Mouse (Mus musculus) liver, embryonic 15.5 days (tissue): ENCODE data around the gene Retreg3. TPM values are rescaled to one million over a fixed set of nuclear protein-coding genes. Genes with fewer than 3 reads are reported as not detected.

Experiments used
- ATAC-seq: fragments of 200-750 bp; cut with Nextera tagmentation; 2 replicates; pipeline ENCODE4 v1.8.0; 2017; ENCODE audit warnings: moderate number of reproducible peaks, mild to moderate bottlenecking, moderate library complexity; ENCODE audit not compliant: insufficient read depth
- H3K27ac ChIP-seq: fragments of 300-500 bp; sonication (generic); replicated peaks from 2 replicates; pipeline ENCODE4 v1.5.1; 2015; ENCODE audit warnings: mild to moderate bottlenecking, inconsistent platforms
- H3K27me3 ChIP-seq: fragments of 300-500 bp; sonication (generic); 2 replicates; pipeline ENCODE4 v1.6.1; 2015; ENCODE audit warnings: mild to moderate bottlenecking, inconsistent platforms
- H3K36me3 ChIP-seq: fragments of 300-500 bp; sonication (generic); replicated peaks from 2 replicates; pipeline ENCODE4 v1.6.1; 2015; ENCODE audit warnings: moderate library complexity, mild to moderate bottlenecking, inconsistent platforms
- H3K4me1 ChIP-seq: fragments of 300-500 bp; sonication (generic); replicated peaks from 2 replicates; pipeline ENCODE4 v1.6.1; 2015; ENCODE audit warnings: inconsistent platforms
- H3K4me2 ChIP-seq: fragments of 300-500 bp; sonication (generic); 2 replicates; pipeline ENCODE4 v1.6.1; 2015; ENCODE audit warnings: moderate library complexity, mild to moderate bottlenecking, inconsistent platforms
- H3K4me3 ChIP-seq: fragments of 300-500 bp; sonication (generic); replicated peaks from 2 replicates; pipeline ENCODE4 v1.5.1; 2015; ENCODE audit warnings: mild to moderate bottlenecking, inconsistent platforms
- H3K9ac ChIP-seq: fragments of 300-500 bp; sonication (generic); 2 replicates; pipeline ENCODE4 v1.6.1; 2015; ENCODE audit warnings: moderate library complexity, mild to moderate bottlenecking, inconsistent platforms
- H3K9me3 ChIP-seq: fragments of 300-500 bp; sonication (generic); replicated peaks from 2 replicates; pipeline ENCODE4 v1.6.1; 2016; ENCODE audit warnings: inconsistent platforms
- WGBS: fragments of 180-500 bp; shearing (Covaris S2); methylation state at CpG from one replicate; pipeline ENCODE4 v1.1.7; 2015; ENCODE audit warnings: mixed read lengths; ENCODE audit not compliant: insufficient replicate concordance; 5-methylcytosine and 5-hydroxymethylcytosine counted together
- polyA plus RNA-seq: library from polyadenylated mRNA; unstranded; fragments of >200 nt; fragmentation: Nextera tagmentation; extraction: Ambion mirVana; gene quantifications from 2 replicates; pipeline ENCODE4 v1.2.1, GENCODE M21; 2015

Retreg3 gene
- polyA plus RNA-seq, 1 experiment from 2014 or later: 13.6 TPM

DNA sequence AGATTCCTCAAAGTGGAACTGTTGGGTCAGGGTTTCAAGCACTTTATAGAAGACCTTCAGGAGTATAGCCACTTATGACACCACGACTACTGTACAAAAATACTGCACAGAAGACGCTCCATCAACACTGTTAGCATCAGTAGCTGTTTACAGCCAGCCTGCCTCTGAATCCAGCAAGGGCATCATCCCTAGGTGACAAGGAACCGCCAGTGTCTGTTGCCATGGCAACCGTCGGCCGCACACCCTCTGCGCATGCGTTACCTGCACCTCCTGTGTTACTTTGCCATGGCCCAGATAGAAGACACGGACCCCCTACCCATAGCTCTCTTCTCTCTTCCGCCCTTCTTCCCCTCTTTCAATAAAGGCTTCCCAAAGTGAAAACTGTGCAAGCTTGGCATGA lies 26.7 kb upstream of the Retreg3 start:
- Histone ChIP-seq H3K4me3 (no peak overlapping the region), H3K36me3 (no peaks in the 10 kb centered on the region), H3K4me1 (no peaks in the 10 kb centered on the region; the same call in 1 of the 2 replicates), H3K27ac (no peak overlapping the region), H3K9me3 (no peaks in the 10 kb centered on the region), H3K27me3 (peaks cover 35% of the 10 kb centered on the region), H3K4me2 (no peak overlapping the region), H3K9ac (no peak overlapping the region)
- ATAC-seq: no peak
- WGBS: 37% methylated on average over 10 of the region's 10 CpGs

GRCm38 (mm10) chr11:101143338-101144225 lies 23.9 kb upstream of the Retreg3 start:
- no peak overlapping the region for H3K27ac ChIP-seq
- H3K4me1 ChIP-seq: peaks cover 7% of the 10 kb centered on the region; the same call in 1 of the 2 replicates
- no peak for ATAC-seq
- no peak overlapping the region for H3K9ac ChIP-seq
- peak overlapping the region; percentile 48 for H3K4me2 ChIP-seq
- H3K27me3 ChIP-seq: peaks cover 62% of the 10 kb centered on the region
- no peaks in the 10 kb centered on the region for H3K9me3 ChIP-seq
- no peaks in the 10 kb centered on the region for H3K36me3 ChIP-seq
- WGBS: 13% methylated on average over 19 of the region's 19 CpGs
- peak overlapping the region; percentile 12 for H3K4me3 ChIP-seq

- no peak overlapping the region for H3K27ac ChIP-seq
- peaks cover 71% of the 10 kb centered on the region for H3K27me3 ChIP-seq
- 69% methylated on average over 10 of the region's 10 CpGs for WGBS
- peaks cover 7% of the 10 kb centered on the region; the same call in 1 of the 2 replicates for H3K4me1 ChIP-seq
- no peak overlapping the region for H3K9ac ChIP-seq
- no peaks in the 10 kb centered on the region for H3K36me3 ChIP-seq
- ATAC-seq: no peak
- H3K4me3 ChIP-seq: no peak overlapping the region
- no peak overlapping the region for H3K4me2 ChIP-seq
- no peaks in the 10 kb centered on the region for H3K9me3 ChIP-seq
Observed at GRCm38 (mm10) chr11:101142215-101142967, 22.7 kb upstream of the Retreg3 start.

- no peak overlapping the region for H3K4me2 ChIP-seq
- H3K27ac ChIP-seq: no peak overlapping the region
- H3K9me3 ChIP-seq: no peaks in the 10 kb centered on the region
- no peaks in the 10 kb centered on the region for H3K36me3 ChIP-seq
- H3K4me1 ChIP-seq: peaks cover 7% of the 10 kb centered on the region; the same call in 1 of the 2 replicates
- H3K27me3 ChIP-seq: peaks cover 69% of the 10 kb centered on the region
- no peak overlapping the region for H3K9ac ChIP-seq
- no peak overlapping the region for H3K4me3 ChIP-seq
- no peak for ATAC-seq
- WGBS: 65% methylated on average over 8 of the region's 8 CpGs
Observed at GRCm38 (mm10) chr11:101141088-101141487, 21.4 kb upstream of the Retreg3 start.

DNA sequence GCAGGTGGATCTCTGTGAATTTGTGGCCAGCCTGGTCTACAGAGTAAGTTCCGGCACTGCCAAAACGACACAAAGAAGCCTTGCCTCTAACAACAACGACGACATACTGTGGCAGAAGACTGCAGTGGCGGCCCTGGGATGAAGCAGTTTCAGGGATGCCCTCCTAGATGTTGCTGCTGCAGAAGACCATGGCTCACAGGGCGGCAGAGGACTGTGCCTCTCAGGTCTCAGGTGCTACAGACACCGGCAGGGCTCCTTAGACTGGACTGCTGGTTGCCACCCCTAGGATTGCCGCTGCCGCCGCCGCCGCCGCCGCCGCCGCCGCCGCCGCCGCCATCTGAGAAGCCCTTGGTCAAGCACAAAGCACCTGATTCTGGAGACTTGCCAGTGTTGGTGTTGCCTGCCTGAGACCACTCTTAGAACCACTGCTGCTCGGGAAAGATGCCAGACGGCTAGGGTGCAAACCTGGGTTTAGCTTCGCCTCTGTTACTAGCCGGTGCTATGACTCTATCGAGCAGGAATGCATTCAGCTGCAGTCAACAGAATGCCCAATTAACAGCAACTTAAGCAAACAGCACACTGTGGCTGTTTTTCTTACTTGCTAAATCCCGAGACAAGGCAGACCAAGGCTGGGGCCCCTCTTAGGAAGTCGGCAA lies 20.6 kb upstream of the Retreg3 start:
- Histone ChIP-seq H3K4me1 (peaks cover 7% of the 10 kb centered on the region; the same call in 1 of the 2 replicates), H3K4me3 (0 out of 2 replicates have a peak overlapping the region, but pooled peaks have one; percentile 7), H3K9ac (no peak overlapping the region), H3K4me2 (peak overlapping the region; percentile 47), H3K9me3 (no peaks in the 10 kb centered on the region), H3K36me3 (no peaks in the 10 kb centered on the region), H3K27ac (no peak overlapping the region), H3K27me3 (peaks cover 72% of the 10 kb centered on the region)
- 46% methylated on average over 27 of the region's 27 CpGs for WGBS
- no peak for ATAC-seq

GRCm38 (mm10) chr11:101138536-101139181 lies 19.0 kb upstream of the Retreg3 start:
- WGBS: 16% methylated on average over 15 of the region's 15 CpGs
- Histone ChIP-seq H3K4me3 (no peak overlapping the region), H3K27me3 (peaks cover 64% of the 10 kb centered on the region), H3K9ac (no peak overlapping the region), H3K4me2 (peak overlapping the region; percentile 20; the same call in 1 of the 2 replicates), H3K27ac (no peak overlapping the region), H3K9me3 (no peaks in the 10 kb centered on the region), H3K36me3 (no peaks in the 10 kb centered on the region), H3K4me1 (peaks cover 7% of the 10 kb centered on the region; the same call in 1 of the 2 replicates)
- ATAC-seq: no peak

DNA sequence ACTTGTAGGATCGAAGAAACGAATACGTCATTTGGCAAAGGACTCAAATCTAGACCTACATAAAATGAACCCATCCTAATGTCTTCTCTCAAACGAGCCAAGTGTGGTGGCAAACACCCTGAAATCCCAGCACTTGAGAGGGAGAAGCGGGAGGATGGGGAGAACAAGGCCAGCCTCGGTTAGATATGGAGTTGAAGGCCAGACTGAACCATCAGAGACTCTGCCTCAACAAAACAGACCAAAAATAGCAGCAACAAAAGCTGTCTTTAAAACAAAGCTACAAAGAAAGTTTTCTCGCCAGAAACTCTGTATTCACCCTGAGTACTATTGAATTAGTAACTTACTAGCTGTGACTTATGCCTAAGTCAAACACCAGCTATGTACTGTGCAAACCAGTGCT lies 17.3 kb upstream of the Retreg3 start:
- no peak overlapping the region for H3K27ac ChIP-seq
- H3K27me3 ChIP-seq: peaks cover 50% of the 10 kb centered on the region
- H3K36me3 ChIP-seq: no peaks in the 10 kb centered on the region
- H3K9ac ChIP-seq: no peak overlapping the region
- no peak overlapping the region for H3K4me2 ChIP-seq
- no peak for ATAC-seq
- peaks cover 7% of the 10 kb centered on the region; the same call in 1 of the 2 replicates for H3K4me1 ChIP-seq
- H3K9me3 ChIP-seq: no peaks in the 10 kb centered on the region
- no peak overlapping the region for H3K4me3 ChIP-seq
- WGBS: 71% methylated on average over 7 of the region's 7 CpGs

DNA sequence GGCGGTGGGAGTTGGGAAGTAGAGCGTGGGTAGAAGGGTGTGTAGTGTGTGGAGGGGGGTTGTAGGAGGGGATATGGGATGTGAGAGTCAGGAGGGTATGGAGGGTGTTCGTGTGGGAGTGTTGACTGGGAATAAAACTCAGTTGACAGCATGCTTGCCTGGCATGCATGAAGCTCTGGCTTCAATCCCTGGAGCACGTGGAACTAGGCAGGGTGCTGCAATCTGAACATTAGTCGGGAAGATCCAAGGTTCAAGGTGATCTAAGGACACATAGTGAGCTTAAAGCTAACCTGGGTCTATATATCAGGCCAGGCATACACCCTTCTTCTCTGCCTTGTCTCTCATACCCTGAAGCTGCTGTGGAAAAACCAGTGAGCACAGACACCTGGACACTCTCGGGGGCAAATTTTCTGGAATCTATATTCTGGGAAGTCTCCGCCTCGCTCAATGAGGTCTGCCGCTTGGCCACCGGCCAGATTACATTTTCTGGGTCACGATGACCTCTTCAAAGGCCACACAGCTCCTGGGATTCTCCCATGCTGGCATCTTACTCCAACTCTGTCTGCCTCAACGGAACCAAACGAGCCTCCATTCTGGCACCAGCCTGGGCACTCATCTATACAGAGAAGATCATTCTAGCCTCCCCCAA lies 14.6 kb upstream of the Retreg3 start:
- Histone ChIP-seq H3K4me2 (no peak overlapping the region), H3K9me3 (no peaks in the 10 kb centered on the region), H3K9ac (no peak overlapping the region), H3K4me3 (no peak overlapping the region), H3K4me1 (peaks cover 14% of the 10 kb centered on the region), H3K36me3 (no peaks in the 10 kb centered on the region), H3K27ac (no peak overlapping the region), H3K27me3 (peaks cover 23% of the 10 kb centered on the region)
- peak; percentile 31; the same call in 1 of the 2 replicates for ATAC-seq
- 66% methylated on average over 13 of the region's 13 CpGs for WGBS

GRCm38 (mm10) chr11:101133037-101133436 lies 13.3 kb upstream of the Retreg3 start:
- ATAC-seq: no peak
- Histone ChIP-seq H3K27me3 (peaks cover 12% of the 10 kb centered on the region), H3K4me2 (no peak overlapping the region), H3K4me3 (no peak overlapping the region), H3K9me3 (no peaks in the 10 kb centered on the region), H3K36me3 (no peaks in the 10 kb centered on the region), H3K9ac (no peak overlapping the region), H3K4me1 (peaks cover 10% of the 10 kb centered on the region), H3K27ac (no peak overlapping the region)
- WGBS: 18% methylated on average over 12 of the region's 12 CpGs

- H3K9ac ChIP-seq: no peak overlapping the region
- no peak for ATAC-seq
- H3K27me3 ChIP-seq: peaks cover 6% of the 10 kb centered on the region
- 76% methylated on average over 6 of the region's 6 CpGs for WGBS
- no peaks in the 10 kb centered on the region for H3K9me3 ChIP-seq
- H3K4me2 ChIP-seq: no peak overlapping the region
- H3K4me1 ChIP-seq: peaks cover 10% of the 10 kb centered on the region
- peaks cover 3% of the 10 kb centered on the region for H3K36me3 ChIP-seq
- no peak overlapping the region for H3K27ac ChIP-seq
- H3K4me3 ChIP-seq: no peak overlapping the region
Observed at GRCm38 (mm10) chr11:101131701-101132100, 12.0 kb upstream of the Retreg3 start.
